Mouse (Mus musculus) large intestine, adult 2 months (tissue): ENCODE measurements around the gene Tns3. TPM values are rescaled to one million over a fixed set of nuclear protein-coding genes. Genes with fewer than 3 reads are reported as not detected.

Source experiments
- DNase-seq: peaks from one replicate; pipeline ENCODE4 v3.0.0-alpha.2; 2012; ENCODE audit warnings: low read depth, low spot score
- WGBS: fragments of 180-500 bp; shearing (Covaris S2); methylation state at CpG from one replicate; pipeline ENCODE4 v1.1.7; 2018; 5-methylcytosine and 5-hydroxymethylcytosine counted together
- polyA plus RNA-seq: library from polyadenylated mRNA; depleted of rRNA; stranded (reverse); fragments of >200 nt; gene quantifications from 2 replicates; pipeline ENCODE4 v1.2.3, GENCODE M21; 2012

The Tns3 gene
- polyA plus RNA-seq, 1 experiment: 15.1 TPM

DNA sequence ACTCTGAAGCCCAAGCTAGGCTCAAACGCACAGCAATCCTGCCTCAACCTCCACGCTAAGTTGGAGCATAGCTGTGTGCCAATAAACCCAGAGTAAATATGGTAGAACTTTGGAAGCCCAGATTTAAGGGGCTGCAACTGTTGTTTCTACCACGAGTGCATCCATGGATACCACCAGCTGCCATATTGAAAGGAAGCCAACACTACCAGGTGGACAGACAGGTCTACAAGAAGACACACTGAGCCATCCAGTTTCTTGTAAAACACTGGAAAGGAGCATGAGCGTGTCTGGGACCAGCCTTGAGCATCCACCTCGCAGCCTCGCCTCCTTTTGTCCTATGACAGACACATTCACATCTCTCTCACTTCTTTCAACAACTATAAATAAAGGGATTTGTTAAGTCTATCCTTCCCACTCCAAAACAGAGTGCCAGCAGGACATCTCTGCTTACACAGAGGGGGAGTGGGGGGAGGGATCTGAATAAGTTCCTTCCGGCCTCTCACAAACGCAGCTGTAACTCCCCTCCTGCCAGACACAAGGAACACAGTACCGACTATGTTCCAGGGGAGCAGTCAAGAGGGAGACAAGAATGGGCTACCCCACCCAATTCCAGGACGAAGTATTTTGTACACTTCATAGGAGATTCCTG lies 77.2 kb downstream of the Tns3 start:
- no peak for DNase-seq
- WGBS: 53% methylated on average over 10 of the region's 10 CpGs

DNA sequence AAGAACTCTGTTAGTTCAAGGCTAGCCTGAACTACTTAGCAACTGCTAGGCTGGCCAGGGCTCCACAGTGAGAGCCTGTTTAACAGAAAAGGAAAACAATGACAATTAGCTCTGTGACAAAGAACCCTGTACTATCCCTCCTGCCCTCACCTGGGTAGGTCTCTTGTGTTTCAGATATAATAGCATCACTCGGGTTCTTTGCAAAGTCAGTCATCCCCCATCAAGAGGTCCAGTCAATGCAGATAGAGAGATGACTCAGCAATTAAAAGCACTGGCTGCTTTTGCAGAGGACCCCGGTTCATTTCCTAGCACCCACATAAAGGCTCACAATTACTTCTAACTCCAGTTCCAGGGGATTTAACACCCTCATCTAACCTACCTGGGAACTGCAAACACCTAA lies 78.0 kb downstream of the Tns3 start:
- 62% methylated on average over 2 of the region's 2 CpGs for WGBS
- DNase-seq: no peak

DNA sequence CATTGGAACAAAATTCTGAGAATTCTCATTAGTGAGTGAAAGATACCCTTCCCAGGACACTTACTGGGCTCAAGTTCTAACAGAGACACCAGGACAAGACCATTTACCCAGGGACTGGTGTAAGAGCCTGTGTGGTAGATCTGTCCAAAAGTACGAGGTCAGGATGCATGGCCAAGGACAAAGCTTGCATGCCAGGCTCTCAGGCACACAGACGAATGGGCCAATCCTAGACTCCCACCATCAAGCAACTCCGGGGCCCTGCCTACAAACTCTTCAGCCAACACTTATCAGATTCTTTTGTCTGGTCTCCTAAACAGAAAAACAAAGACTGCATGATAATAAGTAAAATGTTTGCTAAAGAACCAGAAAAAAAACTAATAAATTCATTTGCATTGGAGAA lies 78.6 kb downstream of the Tns3 start:
- no peak for DNase-seq
- 75% methylated on average over 3 of the region's 3 CpGs for WGBS

DNA sequence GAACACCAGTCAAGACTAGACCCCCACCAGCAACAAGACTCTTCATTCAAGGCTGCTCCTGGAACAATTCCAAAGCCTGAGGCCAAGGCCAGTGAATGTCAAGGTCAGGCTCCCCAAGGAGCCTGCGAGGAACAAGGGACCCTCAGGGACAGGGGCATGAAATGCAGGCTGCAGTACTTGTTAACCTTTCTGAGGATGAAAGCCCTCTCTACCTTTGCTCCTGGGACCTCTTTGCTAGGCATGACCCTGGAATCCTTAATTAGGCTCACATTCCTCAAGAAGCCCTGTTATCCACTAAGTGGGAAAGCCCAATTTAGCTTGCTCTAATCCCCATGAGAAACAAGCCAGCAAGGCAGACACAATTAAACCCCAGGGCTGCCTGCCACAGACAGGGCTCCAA lies 79.4 kb downstream of the Tns3 start:
- DNase-seq: no peak
- WGBS: 43% methylated on average over 1 of the region's 1 CpGs

DNA sequence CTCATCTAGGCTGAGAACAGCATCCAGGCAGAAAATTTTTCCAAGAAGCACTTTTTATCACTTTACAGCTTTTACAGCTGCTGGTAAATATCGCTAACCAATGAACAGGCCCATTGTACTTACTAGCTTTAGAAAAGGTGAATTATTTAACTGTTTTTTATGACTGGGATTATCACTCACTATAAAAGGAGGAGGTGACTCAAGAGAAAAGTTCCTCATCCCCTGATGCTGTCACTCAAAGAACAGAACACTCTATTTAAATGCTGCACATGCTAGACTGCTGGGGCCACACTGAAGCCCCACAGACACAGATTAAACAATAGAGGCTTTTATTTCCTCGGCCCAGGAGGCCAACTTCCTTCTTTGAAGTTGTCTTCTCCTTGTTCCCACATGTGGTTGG lies 80.0 kb downstream of the Tns3 start:
- peak; percentile 83 for DNase-seq
- 34% methylated on average over 2 of the region's 2 CpGs for WGBS

DNA sequence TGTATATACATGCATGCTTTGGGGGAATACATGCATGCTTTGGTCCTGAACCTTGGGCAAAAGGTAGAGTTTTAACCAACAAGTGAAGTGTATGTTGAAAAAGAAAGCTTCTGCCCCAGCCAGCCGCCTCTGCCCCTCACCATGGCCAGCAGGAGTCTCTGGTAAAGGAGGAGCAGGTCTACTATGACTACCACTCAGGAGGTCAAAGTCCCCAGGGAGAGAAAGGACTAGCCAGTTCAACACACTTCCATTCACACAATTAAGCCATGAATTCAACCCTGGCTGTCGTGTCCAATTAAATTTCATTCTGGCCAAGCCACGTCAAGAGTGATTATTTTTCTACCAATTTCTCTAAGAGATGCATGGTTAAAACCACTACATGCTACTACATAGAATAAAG lies 81.2 kb downstream of the Tns3 start:
- WGBS: 43% methylated on average over 3 of the region's 3 CpGs
- no peak for DNase-seq

DNA sequence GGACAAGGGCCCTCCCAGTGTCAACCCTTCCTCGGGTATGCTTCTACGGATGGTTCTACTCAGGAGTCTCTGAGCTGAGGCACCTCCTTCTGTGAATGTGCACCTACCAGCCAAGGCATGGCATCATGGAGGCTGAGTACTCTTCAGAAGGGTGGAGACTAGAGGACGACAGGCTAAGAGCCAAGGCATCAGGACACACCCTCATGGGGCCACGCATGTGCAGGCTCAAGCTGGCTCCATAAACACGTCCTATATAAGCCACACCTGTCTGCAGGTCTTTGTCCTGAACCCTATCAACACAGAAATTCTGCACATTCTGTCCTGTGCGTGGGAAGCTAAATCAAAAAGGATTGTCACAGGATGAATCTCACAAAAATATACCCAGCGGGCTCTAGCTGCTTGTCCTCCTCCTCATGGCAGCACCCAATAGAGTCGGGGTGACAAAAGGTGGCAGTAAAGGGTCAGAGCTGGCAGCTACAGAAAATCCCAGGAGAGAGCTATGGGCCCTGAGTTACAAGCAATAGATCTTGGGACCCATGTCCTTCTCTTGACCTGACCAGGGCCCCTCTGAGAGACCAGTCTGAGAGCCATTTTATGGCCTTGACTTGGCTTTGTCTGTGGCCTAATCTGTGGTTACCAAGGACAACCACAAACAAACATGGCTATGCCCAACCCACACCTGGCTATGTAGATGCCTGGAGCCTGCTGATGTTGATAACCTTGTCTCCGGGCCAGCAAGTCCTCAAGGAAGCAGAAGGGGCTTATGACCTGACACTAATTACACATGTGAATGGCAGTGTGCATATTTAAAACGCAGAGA lies 82.0 kb downstream of the Tns3 start:
- DNase-seq: peak; percentile 85
- 41% methylated on average over 10 of the region's 10 CpGs for WGBS

DNA sequence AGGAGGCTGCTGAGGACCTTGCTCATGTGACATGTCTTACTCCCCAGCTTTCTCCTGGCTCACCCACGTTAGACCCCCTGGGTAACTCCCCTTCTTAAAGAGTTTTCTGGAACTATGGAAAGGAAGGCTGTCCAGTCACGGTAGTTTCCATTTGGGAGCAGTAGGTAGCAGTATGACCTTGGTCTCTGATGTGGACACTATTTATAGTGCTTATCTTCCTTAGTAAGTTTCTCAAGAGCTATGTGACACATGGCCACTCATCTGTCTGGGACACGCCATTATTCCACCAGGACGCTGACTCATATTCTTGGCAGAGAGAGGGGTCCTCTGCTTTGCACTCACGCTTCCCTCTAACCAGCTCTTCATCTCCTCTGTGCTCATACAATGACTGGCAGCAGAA lies 84.5 kb downstream of the Tns3 start:
- 15% methylated on average over 5 of the region's 5 CpGs for WGBS
- DNase-seq: no peak

DNA sequence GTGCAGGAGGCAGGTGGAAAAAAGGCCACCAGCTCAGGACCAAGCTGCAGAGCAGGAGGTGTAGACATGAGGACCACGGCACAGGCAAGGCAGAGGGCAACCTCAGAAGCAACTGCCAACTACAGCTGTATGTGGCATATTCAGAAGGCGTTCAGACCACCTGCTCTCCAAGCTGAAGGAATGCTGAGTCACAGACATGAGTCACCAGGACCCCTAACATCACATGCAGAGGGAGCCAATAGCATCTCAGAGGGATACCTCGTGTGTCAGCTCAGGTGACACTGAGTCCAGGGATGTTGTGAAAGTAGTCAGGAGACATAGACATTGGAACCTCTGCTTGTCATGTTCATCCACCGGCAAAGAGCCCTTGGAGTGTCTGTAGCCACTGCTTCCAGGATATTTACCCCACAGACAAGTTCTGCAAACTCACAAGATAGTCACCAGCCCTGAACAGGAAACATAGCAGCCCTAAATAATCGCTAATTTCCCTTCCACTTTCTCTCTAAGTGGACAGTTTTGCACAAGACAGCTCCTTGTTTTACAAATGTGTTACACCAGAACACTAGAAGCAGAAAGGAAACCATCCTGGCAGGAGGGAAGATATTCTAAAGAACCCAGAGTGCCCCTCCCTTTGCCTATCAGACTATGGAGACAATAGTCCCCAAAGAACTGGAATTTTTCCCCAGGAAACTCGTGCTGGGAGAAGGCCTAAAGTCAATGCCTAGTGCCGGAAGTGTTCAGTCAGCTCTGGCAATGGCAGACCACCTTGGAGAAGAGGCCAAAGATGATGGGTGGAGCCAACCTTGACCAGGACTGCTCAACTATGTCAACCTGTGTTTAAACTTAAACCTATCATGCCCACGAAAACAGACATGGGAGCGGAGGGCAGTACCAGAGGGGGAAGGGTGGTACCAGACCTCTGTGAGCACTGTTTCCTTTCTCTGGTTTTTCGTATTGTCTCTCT lies 88.8 kb downstream of the Tns3 start:
- whole genome bisulfite sequencing: 47% methylated on average over 10 of the region's 10 CpGs
- DNase-seq: no peak

DNA sequence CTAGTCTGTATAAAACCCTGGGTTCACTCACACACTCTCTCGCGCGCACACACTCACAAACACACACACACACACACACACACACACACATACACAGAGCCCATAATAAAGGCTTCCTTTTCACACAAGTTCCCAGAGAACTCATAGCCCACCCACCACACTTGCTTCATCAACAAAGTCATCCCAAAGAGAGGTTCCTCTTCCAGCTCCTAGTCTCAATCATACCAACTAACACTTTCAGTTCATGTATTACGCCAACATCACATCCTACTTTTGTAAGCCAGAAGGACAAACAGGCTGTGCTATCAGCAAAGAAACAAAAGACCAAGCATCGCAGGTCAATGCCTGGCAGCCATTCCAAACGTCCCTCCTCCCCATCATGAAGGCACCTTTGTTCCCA lies 89.8 kb downstream of the Tns3 start:
- 39% methylated on average over 6 of the region's 6 CpGs for WGBS
- DNase-seq: no peak

DNA sequence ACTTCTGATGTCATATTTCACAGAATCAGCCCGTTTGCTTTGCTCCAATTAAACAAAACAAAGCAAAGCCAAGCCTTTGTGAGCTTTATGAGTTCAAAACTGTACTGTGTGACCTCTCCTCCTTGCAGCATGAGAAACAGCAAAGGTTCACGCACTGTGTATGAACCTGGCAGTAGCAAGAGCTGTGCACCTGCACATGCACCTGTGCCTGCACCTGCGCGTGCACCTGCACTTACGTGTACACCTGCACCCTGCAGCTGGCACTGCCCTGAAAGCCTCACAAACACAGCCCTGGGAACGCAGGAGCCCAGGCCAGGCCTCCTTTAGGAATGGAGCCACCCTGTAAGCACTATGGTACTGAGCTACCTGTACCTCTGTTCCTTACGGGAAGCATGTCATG lies 91.6 kb downstream of the Tns3 start:
- 36% methylated on average over 7 of the region's 7 CpGs for WGBS
- DNase-seq: no peak

DNA sequence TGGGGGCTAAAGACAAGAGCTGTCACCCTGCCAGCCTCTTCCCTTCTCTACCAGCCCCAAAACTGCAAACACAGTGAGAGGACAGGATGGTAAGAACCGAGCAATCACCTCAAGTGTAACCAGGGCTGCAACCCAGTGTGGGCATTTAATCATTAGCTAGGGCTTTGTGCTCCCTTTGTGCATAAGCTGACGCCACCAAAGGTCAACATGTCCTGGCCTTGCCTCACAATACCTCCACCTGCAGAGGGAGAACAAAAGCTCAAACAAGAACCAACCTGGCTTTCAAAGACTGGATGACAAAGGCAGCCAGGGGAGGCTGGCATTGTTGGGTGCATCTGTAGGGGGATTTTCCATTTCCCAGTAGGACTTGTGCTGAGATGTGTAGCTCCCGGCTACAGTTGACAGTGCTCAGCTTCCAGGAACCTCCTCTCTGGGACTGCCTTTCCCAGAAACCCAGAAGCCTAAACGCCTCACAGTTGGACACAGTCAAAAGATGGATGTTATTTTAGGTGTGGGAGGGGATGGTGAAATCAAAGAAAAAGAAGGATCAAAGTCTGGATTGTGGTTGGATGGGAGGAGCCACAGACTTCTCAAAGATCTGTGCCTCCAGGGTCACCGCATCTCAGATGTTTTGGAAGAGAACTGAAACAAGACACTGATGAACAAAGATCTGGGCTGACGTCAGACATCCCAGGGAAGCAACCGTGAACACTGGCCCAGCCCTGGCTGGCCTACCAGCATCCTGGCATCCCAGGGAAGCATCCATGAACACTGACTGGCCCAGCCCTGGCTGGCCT lies 94.9 kb downstream of the Tns3 start:
- WGBS: 32% methylated on average over 7 of the region's 7 CpGs
- DNase-seq: no peak

DNA sequence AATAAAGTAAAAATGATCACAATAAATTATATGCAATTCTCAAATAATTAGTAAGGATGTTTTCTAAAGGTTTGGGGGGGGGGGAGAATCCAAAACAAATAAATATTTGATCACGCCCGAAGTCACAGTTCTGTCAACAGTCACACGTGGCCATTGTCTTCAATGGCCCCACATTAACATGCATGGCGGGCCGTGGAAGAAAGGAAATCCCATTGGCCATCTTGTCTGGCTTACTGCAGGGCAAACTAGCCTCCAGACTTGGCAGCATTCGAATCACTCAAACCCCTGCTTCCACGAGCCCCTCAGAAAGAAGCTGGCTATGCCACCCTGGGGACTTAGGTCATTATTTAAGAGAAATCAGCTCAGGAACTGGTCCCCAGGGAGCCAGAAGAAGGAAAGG lies 95.5 kb downstream of the Tns3 start:
- DNase-seq: no peak
- 39% methylated on average over 7 of the region's 7 CpGs for WGBS

DNA sequence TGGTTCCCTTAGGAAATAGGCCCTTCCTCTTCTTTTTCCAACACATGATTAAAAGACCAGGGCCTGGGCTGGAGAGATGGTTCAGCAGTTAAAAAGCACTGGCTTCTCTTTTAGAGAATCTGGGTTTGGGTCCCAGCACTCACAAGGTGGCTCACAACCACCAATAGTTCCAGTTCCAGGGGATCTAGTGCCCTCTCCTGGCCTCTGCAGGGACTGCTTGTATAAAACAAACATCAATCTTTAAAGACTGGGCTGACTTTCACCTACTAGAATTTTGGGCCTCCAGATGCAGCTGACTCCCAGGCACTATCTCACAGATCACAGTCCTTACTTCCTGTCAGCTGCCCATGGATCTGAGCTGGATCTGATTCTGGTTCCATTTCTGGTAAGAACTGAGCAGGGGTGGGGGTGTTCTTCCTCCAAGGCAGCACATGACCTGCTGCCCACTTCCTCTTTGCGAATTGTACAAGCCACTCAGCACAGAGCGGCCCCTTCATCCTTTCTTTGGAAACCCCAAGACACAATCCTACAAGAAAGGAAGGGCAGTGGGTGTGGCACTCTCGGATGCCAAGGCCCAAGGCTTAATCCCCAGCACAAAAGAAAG lies 98.0 kb downstream of the Tns3 start:
- 72% methylated on average over 3 of the region's 3 CpGs for WGBS
- DNase-seq: no peak

DNA sequence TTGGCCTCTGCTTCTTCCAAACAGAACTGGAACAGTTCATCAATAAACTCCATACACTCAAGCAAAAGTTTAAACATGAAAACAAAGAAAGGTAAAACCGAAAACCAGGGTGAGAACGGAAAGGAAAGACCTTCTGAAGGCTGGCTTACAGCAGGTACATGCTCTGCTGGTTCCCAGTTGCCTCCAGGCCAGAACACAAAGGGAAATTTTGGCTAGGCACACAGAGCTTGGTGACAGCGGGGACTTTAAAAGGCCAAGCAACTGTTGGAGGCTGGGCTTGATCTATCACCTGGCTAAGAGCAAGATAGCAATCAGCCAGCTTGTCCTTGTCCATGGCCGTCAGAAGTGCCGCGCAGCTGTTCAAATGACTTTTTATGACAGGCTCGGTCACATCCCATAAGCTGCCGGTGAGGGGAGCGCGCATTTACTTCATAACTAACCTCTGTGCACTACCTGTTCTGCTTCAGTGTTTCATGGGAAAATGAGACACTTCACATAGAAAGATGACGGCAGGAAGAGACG lies 105.5 kb downstream of the Tns3 start:
- 41% methylated on average over 12 of the region's 12 CpGs for WGBS
- no peak for DNase-seq

DNA sequence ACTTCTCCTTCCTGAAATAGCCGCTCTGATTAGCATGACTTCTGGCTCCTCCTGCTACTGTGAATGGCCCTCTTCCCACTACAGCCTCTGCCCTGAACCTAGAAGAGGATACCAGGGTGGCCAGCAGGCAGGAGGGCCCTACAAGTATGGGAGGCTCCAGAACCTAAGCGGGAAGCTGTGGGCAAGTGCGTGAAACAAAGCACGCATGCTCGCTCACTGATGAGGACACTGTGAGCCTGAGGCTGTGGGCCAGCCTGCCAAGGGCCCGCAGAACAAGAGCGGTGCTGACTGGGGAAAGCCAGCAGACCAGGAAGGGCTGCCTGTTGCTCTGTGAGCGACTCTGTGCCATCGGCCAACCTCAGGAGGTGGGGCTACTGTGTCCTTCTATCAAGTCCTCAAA lies 106.1 kb downstream of the Tns3 start:
- no peak for DNase-seq
- WGBS: 26% methylated on average over 9 of the region's 9 CpGs

DNA sequence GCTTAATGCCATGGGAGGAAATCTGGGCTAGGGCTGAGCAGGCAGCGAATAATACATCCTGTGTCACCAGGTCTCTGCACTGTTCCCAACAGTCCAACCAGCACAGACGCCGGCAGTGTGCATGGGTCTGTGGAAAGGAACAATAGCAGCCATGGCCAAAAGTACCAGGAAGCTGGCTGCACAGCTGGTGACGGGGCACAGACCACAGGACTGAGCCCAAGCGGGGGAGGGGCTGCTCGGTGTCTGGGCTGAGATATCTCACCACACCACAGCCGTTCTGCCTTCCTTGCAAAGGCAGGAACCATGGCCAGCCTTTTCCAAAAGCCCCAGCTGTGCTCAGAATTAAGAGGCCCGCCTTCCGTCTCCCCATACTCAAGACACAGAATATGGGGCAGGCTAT lies 107.3 kb downstream of the Tns3 start:
- WGBS: 23% methylated on average over 9 of the region's 9 CpGs
- DNase-seq: no peak

DNA sequence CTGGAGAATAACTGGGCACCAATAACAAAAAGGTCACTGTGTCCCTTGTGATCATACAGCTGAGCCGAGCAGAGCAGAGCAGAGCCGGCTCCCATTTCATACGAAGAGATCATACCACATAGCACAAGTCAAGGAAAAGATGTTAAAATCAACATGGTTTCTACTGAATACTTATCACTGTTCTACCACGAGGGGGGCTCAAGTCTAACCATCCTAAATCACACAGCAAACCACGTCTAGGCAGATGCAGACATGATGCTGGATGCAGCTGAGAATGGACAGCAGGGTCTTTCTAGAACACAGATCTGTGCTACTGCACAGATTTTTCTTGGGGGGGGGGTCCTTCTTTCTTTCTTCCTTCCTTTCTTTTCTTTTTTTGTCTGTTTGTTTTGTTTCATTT lies 112.6 kb downstream of the Tns3 start:
- 80% methylated on average over 5 of the region's 5 CpGs for WGBS
- DNase-seq: no peak

DNA sequence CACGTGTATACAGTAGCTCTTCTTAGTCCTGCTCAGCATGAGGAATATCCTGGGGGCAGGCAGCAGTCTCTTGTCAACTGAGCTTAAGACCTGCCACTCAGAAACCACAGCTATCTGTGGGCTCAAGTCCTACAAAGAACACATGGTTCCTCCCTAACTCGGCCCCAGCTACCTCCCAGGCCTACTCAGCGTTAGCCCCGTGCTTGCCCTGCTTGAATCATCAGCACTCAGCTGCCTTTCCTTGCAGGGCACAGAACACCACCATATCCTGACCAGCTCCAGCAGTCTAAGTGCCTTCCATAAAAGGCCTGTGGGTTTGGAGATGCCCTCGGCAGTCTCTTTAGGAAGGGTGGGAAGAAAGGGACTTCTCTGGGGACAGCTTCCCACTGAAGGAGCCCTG lies 116.7 kb downstream of the Tns3 start:
- DNase-seq: no peak
- 47% methylated on average over 5 of the region's 5 CpGs for whole genome bisulfite sequencing
